Mouse (Mus musculus) small intestine, adult 2 months (tissue): Measurements from ENCODE around the gene Apobec1.

Source experiments
- CTCF ChIP-seq: fragments of 200-500 bp; IDR thresholded peaks from 2 replicates; pipeline ENCODE4 v1.5.1; 2012; ENCODE audit warnings: low read depth, mild to moderate bottlenecking, control low read depth, inconsistent platforms, low read length, moderate library complexity, mixed read lengths; ENCODE audit not compliant: insufficient replicate concordance, insufficient read length; ENCODE audit errors: extremely low read depth
- POLR2A ChIP-seq: fragments of 200-500 bp; IDR thresholded peaks from 2 replicates; pipeline ENCODE4 v1.6.1; 2012; ENCODE audit warnings: low read depth, mild to moderate bottlenecking, control low read depth, inconsistent platforms, low read length, moderate library complexity

DNA sequence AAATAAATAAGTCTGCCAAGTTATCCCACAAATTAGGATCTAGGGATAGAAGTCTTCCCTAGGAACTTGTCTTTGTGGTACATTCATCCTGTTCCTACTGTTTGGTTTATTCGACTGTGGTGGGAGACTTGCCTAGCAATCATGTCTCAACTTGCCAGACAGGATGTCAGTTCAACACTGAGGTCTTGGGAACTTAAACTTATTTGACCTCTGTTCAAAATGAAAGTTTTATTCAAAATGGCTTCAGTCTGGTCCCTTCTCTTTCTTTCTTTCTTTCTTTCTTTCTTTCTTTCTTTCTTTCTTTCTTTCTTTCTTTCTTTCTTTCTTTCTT lies 713 bp upstream of the Apobec1 start:
- TF ChIP-seq POLR2A (no peak), CTCF (no peak)
